Mouse (Mus musculus) brain, adult 2 months (tissue): ENCODE data around the gene Axin1.
A peak's percentile ranks its signal among the peaks of the same experiment; 100 is the strongest.
"Not testable (repeated sequence)": the region's sequence is repeated elsewhere in the genome, so short reads cannot be mapped to it uniquely, and the experiment has no call there.

Experiments
- DNase-seq: peaks from one replicate; pipeline ENCODE4 v3.0.0; 2011; ENCODE audit warnings: low read depth, low spot score

The Axin1 gene

GRCm38 (mm10) chr17:26188091-26188805 lies 49.8 kb downstream of the Axin1 start:
- DNase-seq, result no peak

GRCm38 (mm10) chr17:26191486-26191885 lies 53.0 kb downstream of the Axin1 start:
- not testable (repeated sequence) for DNase-seq

GRCm38 (mm10) chr17:26192481-26193190 lies 54.1 kb downstream of the Axin1 start:
- DNase-seq, result no peak

GRCm38 (mm10) chr17:26198892-26199291 lies 60.4 kb downstream of the Axin1 start, which contains the start of gene Pdia2:
Pdia2 (minus strand) TSS chr17:26199087.
- DNase-seq, result no peak

GRCm38 (mm10) chr17:26200831-26201705 lies 62.6 kb downstream of the Axin1 start:
- DNase-seq, result peak; percentile 44

GRCm38 (mm10) chr17:26201998-26202397 lies 63.5 kb downstream of the Axin1 start:
- no peak for DNase-seq

- DNase-seq, result peak; percentile 32
Observed at GRCm38 (mm10) chr17:26202737-26203136, 64.2 kb downstream of the Axin1 start, which contains the start of gene Rgs11. Rgs11 (plus strand) TSS chr17:26202951.

- DNase-seq, result peak; percentile 81
Observed at GRCm38 (mm10) chr17:26203321-26203811, 64.9 kb downstream of the Axin1 start.

- no peak for DNase-seq
Observed at GRCm38 (mm10) chr17:26204766-26205165, 66.3 kb downstream of the Axin1 start.

GRCm38 (mm10) chr17:26206392-26206791 lies 67.9 kb downstream of the Axin1 start:
- no peak for DNase-seq

- DNase-seq, result no peak
Observed at GRCm38 (mm10) chr17:26207686-26208085, 69.2 kb downstream of the Axin1 start, which contains the start of gene Arhgdig. Arhgdig (minus strand) TSS chr17:26207786.

GRCm38 (mm10) chr17:26212241-26212640 lies 73.8 kb downstream of the Axin1 start:
- no peak for DNase-seq

- no peak for DNase-seq
Observed at GRCm38 (mm10) chr17:26212681-26213080, 74.2 kb downstream of the Axin1 start.

GRCm38 (mm10) chr17:26221508-26221907 lies 83.0 kb downstream of the Axin1 start:
- DNase-seq, result no peak

- no peak for DNase-seq
Observed at GRCm38 (mm10) chr17:26225150-26225549, 86.7 kb downstream of the Axin1 start.

GRCm38 (mm10) chr17:26229776-26230175 lies 91.3 kb downstream of the Axin1 start:
- no peak for DNase-seq

GRCm38 (mm10) chr17:26231156-26231555 lies 92.7 kb downstream of the Axin1 start:
- DNase-seq, result no peak

- no peak for DNase-seq
Observed at GRCm38 (mm10) chr17:26232863-26233262, 94.4 kb downstream of the Axin1 start.

- DNase-seq, result no peak
Observed at GRCm38 (mm10) chr17:26234386-26234785, 95.9 kb downstream of the Axin1 start.

- peak; percentile 60 for DNase-seq
Observed at GRCm38 (mm10) chr17:26235077-26235815, 96.8 kb downstream of the Axin1 start.

- no peak for DNase-seq
Observed at GRCm38 (mm10) chr17:26237667-26238066, 99.2 kb downstream of the Axin1 start.
